Mouse (Mus musculus): ENCODE data around the gene Suds3. TPM values are rescaled to one million over a fixed set of nuclear protein-coding genes. Genes with fewer than 3 reads are reported as not detected.

The Suds3 gene
- polyA plus RNA-seq, 1 experiment = 45.1 TPM

GRCm38 (mm10) chr5:117096716-117097115, 19.2 kb downstream of the Suds3 start:
- Histone ChIP-seq H3K4me1 (ENCODE audit: control insufficient read depth, insufficient read depth, insufficient read length) (no peaks in the 10 kb centered on the region), H3K4me3 (ENCODE audit: extremely low read depth, insufficient read depth, insufficient read length) (no peak overlapping the region), H3K36me3 (ENCODE audit: control insufficient read depth, insufficient read depth, low read length) (peaks cover 32% of the 10 kb centered on the region), H3K27ac (ENCODE audit: insufficient read depth, low read length) (no peak overlapping the region), H3K27me3 (ENCODE audit: control insufficient read depth, insufficient read depth, low read length) (no peaks in the 10 kb centered on the region)
- TF ChIP-seq CTCF (IDR thresholded peaks at IDR 0.05; ENCODE audit: extremely low read depth, insufficient read depth, insufficient read length, insufficient replicate concordance) = peak; percentile 57; the same call in 1 of the 2 replicates
- no peak for TF ChIP-seq POLR2A (IDR thresholded peaks at IDR 0.05; ENCODE audit: low read depth, low read length)
- DNase-seq (ENCODE audit: low read depth in 1 of 2, low spot score in 2 of 2) = peak in 1 of 2 experiments; percentile 51
- WGBS = 47% methylated on average over 3 of the region's 3 CpGs

- DNase-seq (ENCODE audit: low read depth in 1 of 2, low spot score in 2 of 2) = no peak
- Histone ChIP-seq H3K36me3 (ENCODE audit: control insufficient read depth, insufficient read depth, low read length) (peaks cover 28% of the 10 kb centered on the region), H3K27ac (ENCODE audit: insufficient read depth, low read length) (no peak overlapping the region), H3K27me3 (ENCODE audit: control insufficient read depth, insufficient read depth, low read length) (no peaks in the 10 kb centered on the region), H3K4me3 (ENCODE audit: extremely low read depth, insufficient read depth, insufficient read length) (no peak overlapping the region), H3K4me1 (ENCODE audit: control insufficient read depth, insufficient read depth, insufficient read length) (peaks cover 3% of the 10 kb centered on the region)
- peak; percentile 12; the same call in 1 of the 2 replicates for TF ChIP-seq CTCF (IDR thresholded peaks at IDR 0.05; ENCODE audit: extremely low read depth, insufficient read depth, insufficient read length, insufficient replicate concordance)
- no peak for TF ChIP-seq POLR2A (IDR thresholded peaks at IDR 0.05; ENCODE audit: low read depth, low read length)
- 66% methylated on average over 7 of the region's 7 CpGs for WGBS
These were observed 21.5 kb downstream of the Suds3 start for GRCm38 (mm10) chr5:117094431-117094830.

- Histone ChIP-seq H3K4me1 (ENCODE audit: control insufficient read depth, insufficient read depth, insufficient read length) (peaks cover 4% of the 10 kb centered on the region), H3K36me3 (ENCODE audit: control insufficient read depth, insufficient read depth, low read length) (peaks cover 19% of the 10 kb centered on the region), H3K4me3 (ENCODE audit: extremely low read depth, insufficient read depth, insufficient read length) (no peak overlapping the region), H3K27ac (ENCODE audit: insufficient read depth, low read length) (no peak overlapping the region), H3K27me3 (ENCODE audit: control insufficient read depth, insufficient read depth, low read length) (no peaks in the 10 kb centered on the region)
- WGBS = 29% methylated on average over 6 of the region's 6 CpGs
- DNase-seq (ENCODE audit: low read depth in 1 of 2, low spot score in 2 of 2) = no peak
- TF ChIP-seq POLR2A (IDR thresholded peaks at IDR 0.05; ENCODE audit: low read depth, low read length) (no peak), CTCF (IDR thresholded peaks at IDR 0.05; ENCODE audit: extremely low read depth, insufficient read depth, insufficient read length, insufficient replicate concordance) (no peak)
These were observed 26.1 kb downstream of the Suds3 start for GRCm38 (mm10) chr5:117089786-117090185.

GRCm38 (mm10) chr5:117089147-117089546, 26.8 kb downstream of the Suds3 start:
- peaks cover 18% of the 10 kb centered on the region for H3K36me3 ChIP-seq (ENCODE audit: control insufficient read depth, insufficient read depth, low read length)
- WGBS = 21% methylated on average over 3 of the region's 3 CpGs
- H3K27ac ChIP-seq (ENCODE audit: insufficient read depth, low read length) = no peak overlapping the region
- H3K27me3 ChIP-seq (ENCODE audit: control insufficient read depth, insufficient read depth, low read length) = no peaks in the 10 kb centered on the region
- H3K4me3 ChIP-seq (ENCODE audit: extremely low read depth, insufficient read depth, insufficient read length) = no peak overlapping the region
- H3K4me1 ChIP-seq (ENCODE audit: control insufficient read depth, insufficient read depth, insufficient read length) = peaks cover 4% of the 10 kb centered on the region
- TF ChIP-seq CTCF (IDR thresholded peaks at IDR 0.05; ENCODE audit: extremely low read depth, insufficient read depth, insufficient read length, insufficient replicate concordance) (no peak), POLR2A (IDR thresholded peaks at IDR 0.05; ENCODE audit: low read depth, low read length) (no peak)
- DNase-seq (ENCODE audit: low read depth in 1 of 2, low spot score in 2 of 2) = no peak

- no peak overlapping the region for H3K4me3 ChIP-seq (ENCODE audit: extremely low read depth, insufficient read depth, insufficient read length)
- no peaks in the 10 kb centered on the region for H3K27me3 ChIP-seq (ENCODE audit: control insufficient read depth, insufficient read depth, low read length)
- TF ChIP-seq CTCF (IDR thresholded peaks at IDR 0.05; ENCODE audit: extremely low read depth, insufficient read depth, insufficient read length, insufficient replicate concordance) (no peak), POLR2A (IDR thresholded peaks at IDR 0.05; ENCODE audit: low read depth, low read length) (no peak)
- H3K27ac ChIP-seq (ENCODE audit: insufficient read depth, low read length) = no peak overlapping the region
- H3K4me1 ChIP-seq (ENCODE audit: control insufficient read depth, insufficient read depth, insufficient read length) = peaks cover 4% of the 10 kb centered on the region
- 13% methylated on average over 13 of the region's 13 CpGs for WGBS
- DNase-seq (ENCODE audit: low read depth in 1 of 2, low spot score in 2 of 2) = no peak
- H3K36me3 ChIP-seq (ENCODE audit: control insufficient read depth, insufficient read depth, low read length) = peaks cover 13% of the 10 kb centered on the region
These were observed 28.2 kb downstream of the Suds3 start for GRCm38 (mm10) chr5:117087718-117088117.

GRCm38 (mm10) chr5:117069498-117069894, 46.4 kb downstream of the Suds3 start:
- Histone ChIP-seq H3K27ac (ENCODE audit: insufficient read depth, low read length) (no peak overlapping the region), H3K27me3 (ENCODE audit: control insufficient read depth, insufficient read depth, low read length) (no peaks in the 10 kb centered on the region), H3K4me1 (ENCODE audit: control insufficient read depth, insufficient read depth, insufficient read length) (no peaks in the 10 kb centered on the region), H3K4me3 (ENCODE audit: extremely low read depth, insufficient read depth, insufficient read length) (no peak overlapping the region), H3K36me3 (ENCODE audit: control insufficient read depth, insufficient read depth, low read length) (no peaks in the 10 kb centered on the region)
- TF ChIP-seq CTCF (IDR thresholded peaks at IDR 0.05; ENCODE audit: extremely low read depth, insufficient read depth, insufficient read length, insufficient replicate concordance) (peak; percentile 22; the same call in 1 of the 2 replicates), POLR2A (IDR thresholded peaks at IDR 0.05; ENCODE audit: low read depth, low read length) (no peak)
- WGBS = 18% methylated on average over 10 of the region's 10 CpGs
- DNase-seq (ENCODE audit: low read depth in 1 of 2, low spot score in 2 of 2) = no peak

GRCm38 (mm10) chr5:117068808-117069497, 47.0 kb downstream of the Suds3 start:
- Histone ChIP-seq H3K4me1 (ENCODE audit: control insufficient read depth, insufficient read depth, insufficient read length) (no peaks in the 10 kb centered on the region), H3K27me3 (ENCODE audit: control insufficient read depth, insufficient read depth, low read length) (no peaks in the 10 kb centered on the region), H3K4me3 (ENCODE audit: extremely low read depth, insufficient read depth, insufficient read length) (no peak overlapping the region), H3K36me3 (ENCODE audit: control insufficient read depth, insufficient read depth, low read length) (no peaks in the 10 kb centered on the region), H3K27ac (ENCODE audit: insufficient read depth, low read length) (no peak overlapping the region)
- DNase-seq (ENCODE audit: low read depth in 1 of 2, low spot score in 2 of 2) = no peak
- no peak for TF ChIP-seq POLR2A (IDR thresholded peaks at IDR 0.05; ENCODE audit: low read depth, low read length)
- TF ChIP-seq CTCF (IDR thresholded peaks at IDR 0.05; ENCODE audit: extremely low read depth, insufficient read depth, insufficient read length, insufficient replicate concordance) = no peak
- WGBS = 19% methylated on average over 19 of the region's 19 CpGs
